Mouse (Mus musculus) bone marrow macrophage, adult 2 months (primary cell): ENCODE measurements at regions not wholly inside any gene's neighbourhood (a gene's known extent, or its start where the extent isn't known, plus 50 kb on each side); places are given as distances from the start of the nearest gene placed in this dataset.

ENCODE experiments used
- H3K27ac ChIP-seq: 2 replicates; pipeline ENCODE4 v1.5.1; 2012; ENCODE audit warnings: low read depth, low read length; ENCODE audit not compliant: insufficient read depth
- H3K4me1 ChIP-seq: 2 replicates; pipeline ENCODE4 v1.6.1; 2012; ENCODE audit warnings: low read length; ENCODE audit not compliant: control insufficient read depth, insufficient read depth
- H3K4me3 ChIP-seq: 2 replicates; pipeline ENCODE4 v1.5.1; 2012; ENCODE audit warnings: mild to moderate bottlenecking, low read length, moderate library complexity; ENCODE audit not compliant: insufficient read depth
- CTCF ChIP-seq: IDR thresholded peaks from 2 replicates; pipeline ENCODE4 v1.5.1; 2012; ENCODE audit warnings: low read depth, mild to moderate bottlenecking, low read length, moderate library complexity
- POLR2A ChIP-seq: IDR thresholded peaks from 2 replicates; pipeline ENCODE4 v1.6.1; 2012; ENCODE audit warnings: mild to moderate bottlenecking, low read depth, low read length, borderline replicate concordance

DNA sequence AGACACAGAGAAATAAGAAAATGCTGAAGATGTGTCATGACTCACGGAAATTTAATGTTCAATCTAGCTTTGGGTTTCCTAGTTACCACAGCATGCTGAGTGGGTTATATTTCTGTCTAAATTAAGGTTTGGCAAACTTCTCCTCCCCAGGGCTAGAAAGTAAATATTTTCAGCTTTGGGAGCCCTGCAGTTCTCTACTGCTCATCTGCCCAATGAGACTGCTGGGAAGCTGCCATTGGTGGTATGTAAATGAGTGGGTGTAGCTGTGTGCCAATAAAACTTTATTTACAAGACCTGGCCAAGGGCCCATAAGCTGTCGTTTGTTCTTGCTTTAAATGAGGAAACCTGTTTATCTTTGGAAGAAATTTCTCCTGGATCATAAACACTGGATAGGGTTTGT is 1189.3 kb upstream of the A1bg start:
- no peak overlapping the region for H3K4me3 ChIP-seq
- H3K4me1 ChIP-seq, result peaks cover 21% of the 10 kb centered on the region
- TF ChIP-seq POLR2A, result no peak
- no peak for TF ChIP-seq CTCF
- H3K27ac ChIP-seq, result no peak overlapping the region

DNA sequence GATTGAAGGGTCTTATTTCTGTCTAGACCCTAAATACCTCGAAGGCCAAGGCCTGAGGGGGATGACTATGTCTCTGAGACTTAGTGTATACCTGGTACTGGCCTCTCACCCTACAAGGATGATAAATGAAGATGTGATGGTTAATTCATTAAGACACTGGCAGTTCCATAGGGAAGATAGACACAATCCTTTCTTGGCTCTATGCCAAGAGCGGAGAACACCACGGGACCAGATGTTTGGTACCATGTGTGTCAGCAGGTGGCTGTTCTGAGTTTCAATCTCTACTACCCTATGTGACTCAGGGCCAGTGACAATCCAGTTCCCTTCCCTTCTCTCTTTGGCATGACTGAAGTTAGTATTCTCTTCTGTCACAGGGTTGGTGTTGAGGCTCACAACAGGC is 1185.2 kb upstream of the A1bg start:
- TF ChIP-seq POLR2A (no peak), CTCF (no peak)
- Histone ChIP-seq H3K4me1 (peaks cover 53% of the 10 kb centered on the region), H3K27ac (no peak overlapping the region), H3K4me3 (no peak overlapping the region)

- Histone ChIP-seq H3K4me1 (peaks cover 43% of the 10 kb centered on the region), H3K27ac (peak overlapping the region; percentile 12; the same call in 1 of the 2 replicates), H3K4me3 (no peak overlapping the region)
- TF ChIP-seq CTCF (no peak), POLR2A (no peak)
Observed at GRCm38 (mm10) chr15:62106518-62106975, 1183.7 kb upstream of the A1bg start.

- Histone ChIP-seq H3K27ac (no peak overlapping the region), H3K4me3 (no peak overlapping the region), H3K4me1 (peaks cover 41% of the 10 kb centered on the region)
- TF ChIP-seq CTCF (no peak), POLR2A (no peak)
Observed at GRCm38 (mm10) chr15:62105483-62105882, 1182.7 kb upstream of the A1bg start.

GRCm38 (mm10) chr15:62104653-62105052 is 1181.8 kb upstream of the A1bg start:
- no peak overlapping the region for H3K4me3 ChIP-seq
- peaks cover 41% of the 10 kb centered on the region for H3K4me1 ChIP-seq
- peak overlapping the region; percentile 54 for H3K27ac ChIP-seq
- TF ChIP-seq CTCF, result no peak
- TF ChIP-seq POLR2A, result no peak

- Histone ChIP-seq H3K4me1 (peaks cover 13% of the 10 kb centered on the region), H3K27ac (no peak overlapping the region), H3K4me3 (no peak overlapping the region)
- no peak for TF ChIP-seq CTCF
Observed at GRCm38 (mm10) chr15:62099683-62100082, 1176.9 kb upstream of the A1bg start.

GRCm38 (mm10) chr15:62098791-62099660 is 1176.2 kb upstream of the A1bg start:
- Histone ChIP-seq H3K4me1 (peaks cover 6% of the 10 kb centered on the region), H3K27ac (no peak overlapping the region), H3K4me3 (no peak overlapping the region)
- TF ChIP-seq CTCF (no peak), POLR2A (no peak)

DNA sequence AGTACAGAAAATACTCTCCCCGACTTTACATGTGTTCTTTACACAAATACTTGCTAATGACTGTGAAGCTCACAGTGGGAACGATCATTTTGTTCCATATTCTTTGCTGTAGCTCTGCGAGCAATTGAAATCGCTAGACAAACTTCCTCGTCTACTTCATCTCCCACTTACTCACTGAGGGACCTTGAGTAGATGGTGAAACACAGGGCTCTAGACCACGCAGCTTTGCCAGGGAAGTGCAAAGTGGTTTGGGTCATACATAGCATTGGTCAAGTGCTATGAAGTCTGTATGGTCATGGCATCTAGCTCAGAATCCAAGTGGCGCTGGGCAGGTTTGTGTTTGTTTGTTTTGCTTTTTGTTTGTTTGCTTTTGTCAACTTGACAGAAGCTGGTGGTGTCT is 1174.0 kb upstream of the A1bg start:
- peaks cover 15% of the 10 kb centered on the region for H3K4me1 ChIP-seq
- H3K27ac ChIP-seq, result no peak overlapping the region
- no peak overlapping the region for H3K4me3 ChIP-seq
- TF ChIP-seq POLR2A, result no peak
- no peak for TF ChIP-seq CTCF

DNA sequence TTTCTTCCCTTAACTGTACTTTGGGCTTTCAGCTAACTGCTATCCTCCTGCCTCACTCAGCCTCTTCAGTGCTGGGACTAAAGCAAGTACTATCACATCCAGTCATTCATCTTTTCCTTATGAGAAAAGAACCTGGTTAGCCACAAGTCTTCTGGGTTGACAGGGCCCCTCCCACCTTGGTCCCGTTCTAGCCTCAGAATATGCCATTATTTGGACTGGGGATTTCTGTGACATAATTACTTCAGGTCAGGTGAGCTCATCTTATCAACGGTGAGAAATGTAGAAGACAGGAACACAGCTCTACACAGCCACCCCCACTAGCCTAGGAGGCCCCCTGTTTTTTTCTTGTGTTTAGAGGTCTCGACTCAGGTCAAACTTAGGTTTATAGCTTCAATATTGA is 1172.4 kb upstream of the A1bg start:
- no peak overlapping the region for H3K4me3 ChIP-seq
- peaks cover 23% of the 10 kb centered on the region for H3K4me1 ChIP-seq
- TF ChIP-seq POLR2A, result no peak
- TF ChIP-seq CTCF, result no peak
- H3K27ac ChIP-seq, result no peak overlapping the region

- Histone ChIP-seq H3K27ac (no peak overlapping the region), H3K4me1 (peaks cover 23% of the 10 kb centered on the region), H3K4me3 (no peak overlapping the region)
- no peak for TF ChIP-seq POLR2A
Observed at GRCm38 (mm10) chr15:62093672-62094071, 1170.9 kb upstream of the A1bg start.

GRCm38 (mm10) chr15:62092671-62093185 is 1169.9 kb upstream of the A1bg start:
- TF ChIP-seq CTCF (no peak), POLR2A (no peak)
- Histone ChIP-seq H3K4me3 (no peak overlapping the region), H3K27ac (no peak overlapping the region), H3K4me1 (peaks cover 23% of the 10 kb centered on the region)
